Mouse (Mus musculus) inflammation-experienced regulatory T-cells, adult 6 months (primary cell): ENCODE results near the gene Tmcc3. TPM values are rescaled to one million over a fixed set of nuclear protein-coding genes. Genes with fewer than 3 reads are reported as not detected.

ENCODE experiments used
- ATAC-seq: one replicate; pipeline ENCODE4 v1.8.0; 2017
- polyA plus RNA-seq, 3 experiments: library from polyadenylated mRNA; unstranded; fragments of 100-300 nt; shearing (Covaris generic); gene quantifications; one replicate each; pipeline ENCODE4 v1.2.1; 2017

Gene Tmcc3
- polyA plus RNA-seq, 3 experiments from 2014 or later, result 0.38 to 1.6 (median 1.0) TPM

- no peak for ATAC-seq
Measured at GRCm38 (mm10) chr10:94371293-94371692, 59.5 kb downstream of the Tmcc3 start.

DNA sequence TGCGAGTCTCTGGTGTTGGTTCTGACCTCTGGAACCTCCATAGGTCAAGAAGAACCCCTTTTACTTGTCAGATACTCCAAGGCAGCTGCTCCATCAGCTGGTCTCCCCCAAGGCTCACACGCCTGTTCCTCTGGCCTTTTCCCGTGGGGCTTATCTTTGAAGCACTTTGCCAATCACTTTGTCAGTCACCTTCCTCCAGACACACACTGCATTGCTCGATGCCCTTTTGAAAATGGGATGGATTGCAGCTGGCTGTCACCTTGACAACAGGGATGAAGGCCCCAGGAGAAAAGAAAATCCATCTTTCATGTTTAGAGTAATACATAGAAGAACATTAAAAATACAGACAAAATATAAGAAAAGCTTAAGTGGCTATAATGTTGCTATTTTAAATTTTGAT, 65.2 kb downstream of the Tmcc3 start:
- no peak for ATAC-seq

- no peak for ATAC-seq
Measured at GRCm38 (mm10) chr10:94377844-94378243, 66.1 kb downstream of the Tmcc3 start.

DNA sequence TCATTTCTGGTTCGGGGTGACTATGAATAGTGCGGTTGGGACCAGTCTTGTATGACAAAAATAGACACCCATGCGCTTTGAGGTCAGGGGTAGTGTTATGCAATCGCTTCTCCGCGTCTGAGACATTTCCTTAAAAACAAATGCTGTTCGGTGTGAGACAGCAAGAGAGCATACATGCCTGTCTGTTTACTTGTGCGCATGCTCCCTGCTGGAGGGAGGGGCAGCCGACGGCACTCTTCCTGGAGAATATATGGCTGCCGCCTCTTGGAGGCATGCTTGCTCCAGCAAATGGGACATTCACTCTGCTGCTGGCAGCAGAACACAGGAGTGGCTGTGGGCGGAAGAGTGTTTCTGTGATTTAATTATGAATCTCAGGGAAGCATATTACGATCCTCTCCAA, 66.6 kb downstream of the Tmcc3 start:
- ATAC-seq, result peak; percentile 91

- ATAC-seq, result no peak
Measured at GRCm38 (mm10) chr10:94380082-94380481, 68.3 kb downstream of the Tmcc3 start.

DNA sequence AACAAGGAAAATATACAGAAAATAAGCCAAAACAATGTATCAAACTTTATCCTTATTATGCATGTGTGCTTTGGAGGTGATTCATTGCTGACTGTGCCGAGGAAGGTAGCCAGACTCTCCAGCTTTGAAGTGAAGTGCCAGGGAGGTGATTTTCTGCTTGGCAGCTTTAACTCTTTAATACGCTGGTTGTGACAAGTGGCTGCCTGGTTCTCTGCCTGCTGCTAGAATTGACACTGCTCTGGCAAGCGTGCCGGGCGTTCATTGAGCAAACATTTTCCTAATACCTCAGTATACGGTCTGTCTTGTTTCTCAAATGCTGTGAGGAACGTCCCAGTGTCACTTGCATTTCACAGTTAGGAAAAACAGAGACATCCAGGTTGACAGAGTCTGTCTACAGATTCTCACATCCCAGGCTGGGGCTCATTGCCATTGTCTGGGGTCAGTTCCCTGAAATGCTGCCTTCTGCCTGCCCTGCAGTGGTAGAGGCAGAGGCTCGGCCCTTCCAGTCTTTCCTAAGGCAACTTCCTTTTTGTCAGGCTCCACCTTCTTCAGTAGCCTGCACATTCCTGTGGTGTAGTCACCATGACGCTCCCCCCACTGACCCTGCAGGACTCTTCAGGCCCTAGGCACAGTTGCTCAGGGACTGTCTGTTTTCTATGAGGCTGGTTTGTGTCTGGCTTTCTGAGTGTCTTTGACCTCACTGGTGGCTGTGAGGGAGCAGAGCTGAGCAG, 69.1 kb downstream of the Tmcc3 start:
- ATAC-seq, result no peak

- no peak for ATAC-seq
Measured at GRCm38 (mm10) chr10:94381393-94381740, 69.6 kb downstream of the Tmcc3 start.

DNA sequence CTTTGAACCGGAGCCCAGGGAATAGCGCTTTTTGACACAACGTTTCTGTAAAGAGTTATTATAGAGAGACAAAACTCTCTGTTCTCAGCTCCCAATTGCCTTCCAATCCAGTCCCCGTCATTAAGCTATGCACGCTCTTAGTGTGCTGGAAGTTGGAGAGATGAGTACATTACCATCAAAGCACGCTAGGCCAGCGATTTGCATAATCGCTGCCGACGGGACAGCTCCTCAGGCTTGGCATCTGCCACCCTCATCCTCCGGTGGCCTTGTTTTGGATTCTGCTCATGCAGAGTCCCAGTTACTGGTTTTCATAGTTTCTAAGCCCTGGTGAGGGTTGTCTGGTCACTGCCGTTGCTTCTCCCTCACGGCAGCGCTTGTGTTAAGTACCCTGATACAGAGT, 70.9 kb downstream of the Tmcc3 start:
- ATAC-seq, result no peak

DNA sequence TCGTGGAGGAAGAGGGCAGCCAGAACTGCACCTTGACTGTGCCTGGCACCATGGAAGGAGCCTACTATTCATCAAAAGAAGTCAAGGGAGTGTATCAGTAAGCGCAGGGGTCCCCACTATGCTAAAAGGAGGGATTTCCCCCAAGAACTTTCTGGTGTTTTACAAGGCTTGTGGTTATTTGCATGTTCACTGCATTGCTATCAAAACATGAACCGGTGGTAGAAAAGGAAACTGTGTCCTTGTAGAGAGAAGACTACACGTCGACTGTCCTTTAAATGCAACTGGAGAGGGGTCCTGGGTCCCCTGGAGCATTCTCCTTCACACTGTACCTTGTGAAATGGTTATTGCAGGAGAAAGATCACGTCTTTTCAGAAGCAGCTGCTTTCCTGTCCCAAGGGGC, 71.8 kb downstream of the Tmcc3 start:
- ATAC-seq, result peak; percentile 48

GRCm38 (mm10) chr10:94389219-94389618, 77.5 kb downstream of the Tmcc3 start:
- no peak for ATAC-seq

DNA sequence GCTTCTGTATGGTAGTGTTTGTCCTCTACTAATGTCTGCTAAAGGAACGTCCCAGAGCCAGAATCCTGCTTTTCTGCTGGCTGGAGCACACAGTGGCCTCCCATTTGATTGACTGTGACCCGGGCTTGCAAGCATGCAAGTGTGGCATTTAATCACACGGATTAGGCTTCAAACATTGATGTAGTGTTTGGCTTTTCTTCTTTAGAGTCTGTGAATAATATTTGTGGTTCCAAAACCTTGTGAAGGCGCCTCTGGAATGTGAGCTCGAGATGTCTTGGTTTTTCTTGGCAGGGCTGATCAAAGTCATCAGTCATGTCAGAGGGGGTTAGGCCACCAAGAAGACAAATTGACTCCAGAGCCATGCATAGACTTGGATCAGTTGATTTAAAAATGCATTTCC, 79.3 kb downstream of the Tmcc3 start:
- ATAC-seq, result no peak

DNA sequence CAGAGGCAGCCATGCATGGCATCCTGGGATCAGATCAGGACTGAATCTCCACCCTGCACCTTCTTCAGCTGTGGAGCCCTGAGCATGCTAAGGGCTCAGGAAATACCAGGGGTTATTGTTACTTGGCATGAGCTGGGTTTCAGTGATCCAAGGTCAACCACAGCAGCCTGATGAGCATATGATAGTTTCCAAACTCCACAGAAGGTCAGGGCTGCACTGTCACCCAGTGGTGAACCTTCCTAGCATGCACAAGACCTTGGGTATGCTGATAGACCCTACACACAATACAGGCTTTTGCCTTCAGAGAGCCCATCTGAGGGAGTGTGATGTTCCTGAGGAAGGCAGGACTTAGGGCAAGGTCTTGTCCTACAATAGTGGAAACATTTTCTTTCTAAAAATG, 82.5 kb downstream of the Tmcc3 start:
- no peak for ATAC-seq

- ATAC-seq, result no peak
Measured at GRCm38 (mm10) chr10:94397833-94398596, 86.3 kb downstream of the Tmcc3 start.

- no peak for ATAC-seq
Measured at GRCm38 (mm10) chr10:94400895-94401294, 89.1 kb downstream of the Tmcc3 start.

DNA sequence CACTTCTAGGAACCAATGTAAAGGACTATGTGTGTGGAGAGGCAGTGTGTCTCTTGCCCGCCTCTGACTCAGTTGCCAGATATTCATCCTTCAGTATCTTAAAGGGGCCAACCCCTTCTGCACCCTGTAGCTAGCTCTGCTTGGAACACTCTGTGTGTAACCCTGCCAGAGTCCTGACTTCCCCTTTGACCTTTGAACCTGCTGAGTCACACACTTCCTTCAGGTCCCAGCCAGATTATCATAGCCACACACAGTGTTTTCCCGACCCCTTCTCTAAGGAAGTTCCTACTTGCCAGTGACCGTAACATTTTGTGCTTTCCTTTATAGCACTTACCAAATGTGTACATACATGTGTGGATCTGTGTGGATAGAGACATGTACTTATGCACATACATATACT, 93.7 kb downstream of the Tmcc3 start:
- no peak for ATAC-seq

DNA sequence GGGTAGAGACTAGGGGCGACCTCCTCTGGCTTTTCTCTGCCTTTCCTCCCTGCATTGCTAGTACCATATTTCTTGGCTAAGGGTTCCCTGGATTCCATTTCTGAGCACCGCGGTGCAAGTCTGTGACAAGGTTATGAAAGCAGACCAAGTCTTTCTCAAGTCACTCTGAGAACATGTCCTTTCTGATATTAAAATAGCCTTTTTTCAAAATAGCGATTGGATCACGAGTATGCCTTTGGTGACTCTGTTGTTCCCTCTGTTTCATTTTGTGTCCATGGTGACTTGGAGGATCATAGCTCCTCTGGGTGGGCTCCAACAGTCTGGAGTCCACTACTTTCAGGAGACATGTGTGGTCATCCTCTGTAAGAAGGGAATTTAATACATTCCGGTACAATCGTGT, 95.1 kb downstream of the Tmcc3 start:
- ATAC-seq, result no peak

DNA sequence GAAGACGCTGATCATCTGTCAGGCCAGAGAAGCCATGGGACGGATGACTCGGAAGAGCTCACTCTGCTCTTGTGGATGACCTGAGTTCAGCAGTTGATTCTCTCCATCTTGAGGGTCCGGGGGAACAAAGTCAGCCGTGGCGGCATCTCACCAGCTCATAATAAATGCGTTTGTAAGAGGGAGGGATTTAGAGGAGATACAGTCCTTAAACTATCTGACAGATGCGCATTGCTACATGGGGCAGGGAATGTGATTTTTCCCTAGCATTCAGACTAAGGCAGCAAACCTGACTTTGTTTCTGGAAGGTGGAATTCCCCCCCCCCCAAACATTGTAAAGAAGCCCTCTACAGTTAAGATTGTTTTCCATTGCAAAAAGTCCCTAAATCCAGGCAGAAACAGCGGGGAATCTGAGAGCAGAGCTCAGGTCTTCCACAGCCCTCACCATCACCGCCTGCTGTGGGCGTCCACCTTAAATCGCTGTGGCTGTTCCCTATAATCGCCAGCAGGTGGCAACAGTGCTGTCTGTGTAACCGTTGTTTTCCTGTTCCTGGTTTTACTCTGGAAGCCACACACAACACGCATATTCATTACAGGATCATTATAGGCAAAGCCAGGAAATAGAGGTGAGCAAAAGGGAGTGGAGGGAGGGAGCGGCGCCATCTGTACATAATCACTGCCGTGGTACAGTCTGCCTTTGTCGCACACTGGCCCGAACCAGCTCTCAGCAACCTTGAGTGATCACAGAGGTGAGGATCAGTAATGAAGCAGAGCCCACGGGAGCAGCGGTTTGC, 96.8 kb downstream of the Tmcc3 start:
- ATAC-seq, result peak; percentile 95

DNA sequence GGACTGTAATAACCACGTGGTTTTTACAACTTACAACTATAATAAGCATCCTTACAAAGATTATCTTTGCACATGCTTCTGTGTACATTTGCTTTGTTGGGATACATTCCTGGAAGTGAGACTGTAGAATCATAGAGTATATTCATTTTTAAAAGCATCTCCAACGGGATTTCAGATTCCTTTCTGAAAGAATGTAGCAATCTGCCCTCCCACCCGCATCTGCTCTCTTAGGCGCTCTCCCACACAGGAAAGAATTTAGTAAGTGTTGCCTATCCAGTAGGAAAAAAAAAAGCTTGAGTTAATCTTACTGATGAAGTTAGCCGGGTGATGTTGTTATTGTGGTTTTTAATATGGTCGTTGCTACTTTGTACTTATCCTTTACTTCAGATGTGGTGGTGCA, 97.9 kb downstream of the Tmcc3 start:
- no peak for ATAC-seq

DNA sequence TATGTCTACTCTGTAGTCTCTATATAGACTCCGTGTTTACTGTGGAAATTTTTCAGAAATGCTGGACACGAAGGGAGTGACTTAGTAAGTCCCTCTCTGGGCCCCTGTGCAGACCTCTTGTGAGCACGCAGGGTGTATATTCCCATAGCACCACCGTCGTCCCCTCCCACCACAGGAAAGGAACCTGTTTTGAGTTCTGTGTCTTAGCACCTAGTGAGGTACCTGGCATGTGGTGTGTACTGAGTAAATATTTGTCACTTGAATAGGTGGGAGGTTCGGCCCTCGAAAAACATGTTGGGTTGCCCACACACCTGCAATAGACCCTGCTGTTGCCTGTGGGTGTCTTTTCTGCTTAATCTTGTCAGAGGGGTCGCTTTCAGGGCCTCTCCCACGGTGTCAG, 99.8 kb downstream of the Tmcc3 start:
- no peak for ATAC-seq

DNA sequence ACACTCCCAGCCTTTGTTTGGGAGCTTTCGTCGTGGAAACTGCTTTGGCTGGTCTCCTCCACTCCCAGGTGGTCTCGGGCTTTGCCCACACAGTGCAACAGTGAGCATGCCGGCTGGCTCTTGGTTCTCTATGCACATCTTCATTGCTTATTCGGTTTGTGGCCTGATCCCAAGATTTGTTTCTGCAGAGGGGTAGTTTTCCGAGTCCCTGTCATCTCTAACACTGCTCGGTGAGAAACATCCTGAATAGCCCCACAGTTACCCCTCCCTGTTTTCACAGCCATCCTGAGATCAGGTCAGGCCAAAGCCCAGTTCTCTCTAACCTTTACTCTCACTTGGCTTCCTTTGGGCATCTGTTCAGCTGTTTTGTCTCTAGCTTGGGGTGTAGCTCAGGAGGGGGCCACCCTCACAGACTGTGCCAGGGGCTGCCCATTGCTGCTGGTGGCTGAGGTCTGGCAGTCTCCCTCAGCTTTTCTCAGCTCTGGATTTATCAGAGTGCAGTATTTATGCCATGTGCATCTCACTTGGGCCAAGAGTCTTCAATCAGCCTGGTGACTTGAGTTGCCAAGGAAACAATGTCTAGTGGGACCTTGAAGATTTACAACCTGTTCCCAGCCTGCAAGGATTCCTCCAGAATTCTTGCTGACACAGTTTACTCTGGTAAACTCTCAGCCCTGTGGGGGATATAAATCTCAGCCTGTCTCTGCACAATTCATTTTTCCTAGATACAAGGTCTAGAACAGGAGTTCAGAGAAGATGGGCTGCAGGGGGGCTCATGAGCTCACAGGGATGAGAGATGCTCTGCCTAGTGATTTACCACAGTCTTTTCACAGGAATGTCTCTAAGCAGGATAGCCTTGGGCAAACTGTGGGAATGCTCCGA, 102.3 kb downstream of the Tmcc3 start:
- no peak for ATAC-seq

DNA sequence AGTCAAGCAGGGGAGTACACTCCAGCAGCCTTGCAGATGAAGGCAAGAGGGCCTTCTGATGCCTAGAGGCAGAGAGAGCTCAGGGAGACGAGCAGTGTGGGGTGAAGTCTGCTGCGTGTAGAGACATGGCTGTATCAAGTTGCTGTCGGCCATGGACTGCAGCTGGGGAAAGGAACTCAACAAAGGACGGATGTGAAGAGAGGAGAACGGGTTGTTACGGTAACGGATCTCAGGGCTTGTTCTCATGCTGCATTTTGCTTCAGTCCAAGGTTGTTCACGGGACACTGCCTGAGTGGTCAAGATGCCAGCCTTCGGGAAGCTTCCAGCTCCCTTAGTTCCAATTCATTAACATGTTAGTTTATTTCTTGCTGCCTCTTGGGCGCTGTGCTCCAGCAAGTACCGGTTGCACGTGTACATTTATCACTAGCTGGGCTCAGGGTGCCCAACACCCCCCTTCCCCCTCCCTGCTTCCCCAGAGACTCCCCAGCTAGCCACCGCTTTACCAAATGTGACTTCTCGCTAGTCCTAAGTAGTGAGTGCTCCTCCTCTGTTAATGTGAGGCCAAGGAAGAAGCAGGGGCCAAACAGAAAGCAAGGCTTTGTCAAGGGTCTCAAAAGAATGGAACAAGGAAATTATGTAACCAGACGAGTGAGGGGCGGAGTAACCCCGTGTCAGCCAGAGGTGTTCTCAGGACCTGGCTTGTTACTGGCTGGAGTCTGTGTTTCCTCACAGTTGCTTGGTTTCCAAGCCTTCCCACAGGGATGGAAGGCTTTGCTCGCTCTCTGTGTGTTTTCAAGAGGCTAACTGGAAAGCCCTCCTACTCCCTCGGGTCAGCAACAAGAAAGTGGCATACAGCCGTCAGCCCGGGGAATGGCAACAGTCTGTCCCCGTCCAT, 104.4 kb downstream of the Tmcc3 start:
- ATAC-seq, result no peak

DNA sequence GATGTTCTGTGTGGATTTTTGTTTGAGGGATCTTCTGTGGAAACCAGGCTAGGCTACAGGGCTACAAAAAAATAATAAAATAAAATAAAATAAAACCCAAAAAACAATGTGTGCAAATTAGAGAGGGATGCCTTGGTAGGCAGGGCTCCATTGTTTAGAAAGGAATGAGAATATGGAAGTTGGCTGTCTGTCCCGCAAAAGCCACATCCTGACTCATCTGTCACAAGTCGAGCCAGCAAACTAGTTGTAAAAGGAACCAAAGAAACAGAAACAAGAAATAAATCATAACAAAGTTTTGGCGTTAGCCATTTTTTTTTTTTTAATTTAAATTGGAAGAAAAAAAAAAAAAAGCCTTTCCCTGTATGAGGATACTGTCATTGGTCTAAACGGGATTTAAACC, 105.9 kb downstream of the Tmcc3 start:
- no peak for ATAC-seq
